Mouse (Mus musculus): ENCODE measurements at regions not wholly inside any gene's neighbourhood (a gene's known extent, or its start where the extent isn't known, plus 50 kb on each side); places are given as distances from the start of the nearest gene placed in this dataset.

- Histone ChIP-seq H3K27me3 (ENCODE audit: control insufficient read depth, insufficient read depth, low read length) (no peaks in the 10 kb centered on the region), H3K4me3 (ENCODE audit: low read length) (no peak overlapping the region)
Observed at GRCm38 (mm10) chr14:83638306-83638705, 805.1 kb upstream of the Pcdh17 start.

GRCm38 (mm10) chr14:83639813-83640481, 803.4 kb upstream of the Pcdh17 start:
- H3K9me3 ChIP-seq (ENCODE audit: control insufficient read depth, low read length) = no peaks in the 10 kb centered on the region
- H3K4me2 ChIP-seq (replicated peaks; ENCODE audit: low read depth, low read length) = no peak overlapping the region
- H3K9ac ChIP-seq (ENCODE audit: low read depth, low read length) = no peak overlapping the region
- no peak for ATAC-seq (ENCODE audit: low FRiP score, low TSS enrichment)
- no peak overlapping the region for H3K4me3 ChIP-seq (ENCODE audit: low read length)
- H3K4me1 ChIP-seq (ENCODE audit: control insufficient read depth, insufficient read depth, low read length) = no peaks in the 10 kb centered on the region
- 87% methylated on average over 3 of the region's 3 CpGs for WGBS
- no peaks in the 10 kb centered on the region for H3K27me3 ChIP-seq (ENCODE audit: control insufficient read depth, insufficient read depth, low read length)
- H3K27ac ChIP-seq (ENCODE audit: low read depth, low read length) = no peak overlapping the region
- H3K36me3 ChIP-seq (ENCODE audit: control insufficient read depth, insufficient read depth, low read length) = no peaks in the 10 kb centered on the region

More at GRCm38 (mm10) chr14:83638306-83638705, 805.1 kb upstream of the Pcdh17 start:
- H3K27ac ChIP-seq (ENCODE audit: low read depth, low read length) = no peak overlapping the region
- H3K4me1 ChIP-seq (ENCODE audit: control insufficient read depth, insufficient read depth, low read length) = no peaks in the 10 kb centered on the region
- no peak overlapping the region for H3K9ac ChIP-seq (ENCODE audit: low read depth, low read length)
- ATAC-seq (ENCODE audit: low FRiP score, low TSS enrichment) = no peak
- WGBS = 88% methylated on average over 3 of the region's 3 CpGs
- no peaks in the 10 kb centered on the region for H3K36me3 ChIP-seq (ENCODE audit: control insufficient read depth, insufficient read depth, low read length)
- no peak overlapping the region for H3K4me2 ChIP-seq (replicated peaks; ENCODE audit: low read depth, low read length)
- no peaks in the 10 kb centered on the region for H3K9me3 ChIP-seq (ENCODE audit: control insufficient read depth, low read length)

GRCm38 (mm10) chr14:83648643-83649042, 794.7 kb upstream of the Pcdh17 start:
- H3K9ac ChIP-seq (ENCODE audit: low read depth, low read length) = no peak overlapping the region
- ATAC-seq (ENCODE audit: low FRiP score, low TSS enrichment) = no peak
- H3K36me3 ChIP-seq (ENCODE audit: control insufficient read depth, insufficient read depth, low read length) = no peaks in the 10 kb centered on the region
- H3K4me1 ChIP-seq (ENCODE audit: control insufficient read depth, insufficient read depth, low read length) = no peaks in the 10 kb centered on the region
- WGBS = 84% methylated on average over 2 of the region's 2 CpGs
- no peaks in the 10 kb centered on the region for H3K27me3 ChIP-seq (ENCODE audit: control insufficient read depth, insufficient read depth, low read length)
- H3K9me3 ChIP-seq (ENCODE audit: control insufficient read depth, low read length) = no peaks in the 10 kb centered on the region
- H3K4me3 ChIP-seq (ENCODE audit: low read length) = no peak overlapping the region
- H3K27ac ChIP-seq (ENCODE audit: low read depth, low read length) = no peak overlapping the region
- no peak overlapping the region for H3K4me2 ChIP-seq (replicated peaks; ENCODE audit: low read depth, low read length)

GRCm38 (mm10) chr14:83664065-83664464, 779.3 kb upstream of the Pcdh17 start:
- 17% methylated on average over 2 of the region's 2 CpGs for WGBS
- H3K36me3 ChIP-seq (ENCODE audit: control insufficient read depth, insufficient read depth, low read length) = no peaks in the 10 kb centered on the region
- H3K9ac ChIP-seq (ENCODE audit: low read depth, low read length) = no peak overlapping the region
- H3K27ac ChIP-seq (ENCODE audit: low read depth, low read length) = no peak overlapping the region
- no peaks in the 10 kb centered on the region for H3K27me3 ChIP-seq (ENCODE audit: control insufficient read depth, insufficient read depth, low read length)
- no peak overlapping the region for H3K4me3 ChIP-seq (ENCODE audit: low read length)
- H3K4me2 ChIP-seq (replicated peaks; ENCODE audit: low read depth, low read length) = no peak overlapping the region
- ATAC-seq (ENCODE audit: low FRiP score, low TSS enrichment) = peak; percentile 92
- no peaks in the 10 kb centered on the region for H3K9me3 ChIP-seq (ENCODE audit: control insufficient read depth, low read length)
- no peaks in the 10 kb centered on the region for H3K4me1 ChIP-seq (ENCODE audit: control insufficient read depth, insufficient read depth, low read length)
